Mouse (Mus musculus): ENCODE data around the gene Fmod. TPM values are rescaled to one million over a fixed set of nuclear protein-coding genes. Genes with fewer than 3 reads are reported as not detected.
A peak's percentile ranks its signal among the peaks of the same experiment; 100 is the strongest.

The Fmod gene
- polyA plus RNA-seq, 1 experiment from 2014 or later = 4.0 TPM

GRCm38 (mm10) chr1:134067143-134067619, 30.1 kb downstream of the Fmod start:
- Histone ChIP-seq H3K27ac (ENCODE audit: low read depth, low read length) (peak overlapping the region; percentile 17; the same call in 1 of the 2 replicates), H3K27me3 (ENCODE audit: control insufficient read depth, insufficient read depth, low read length) (no peaks in the 10 kb centered on the region), H3K9ac (ENCODE audit: low read depth, low read length) (no peak overlapping the region), H3K9me3 (ENCODE audit: control insufficient read depth, low read length) (no peaks in the 10 kb centered on the region), H3K4me3 (ENCODE audit: low read length) (no peak overlapping the region), H3K36me3 (ENCODE audit: control insufficient read depth, insufficient read depth, low read length) (no peaks in the 10 kb centered on the region), H3K4me2 (replicated peaks; ENCODE audit: low read depth, low read length) (no peak overlapping the region), H3K4me1 (ENCODE audit: control insufficient read depth, insufficient read depth, low read length) (peaks cover 69% of the 10 kb centered on the region)
- 5% methylated on average over 8 of the region's 8 CpGs for WGBS
- peak; percentile 29 for ATAC-seq (ENCODE audit: low FRiP score, low TSS enrichment)

DNA sequence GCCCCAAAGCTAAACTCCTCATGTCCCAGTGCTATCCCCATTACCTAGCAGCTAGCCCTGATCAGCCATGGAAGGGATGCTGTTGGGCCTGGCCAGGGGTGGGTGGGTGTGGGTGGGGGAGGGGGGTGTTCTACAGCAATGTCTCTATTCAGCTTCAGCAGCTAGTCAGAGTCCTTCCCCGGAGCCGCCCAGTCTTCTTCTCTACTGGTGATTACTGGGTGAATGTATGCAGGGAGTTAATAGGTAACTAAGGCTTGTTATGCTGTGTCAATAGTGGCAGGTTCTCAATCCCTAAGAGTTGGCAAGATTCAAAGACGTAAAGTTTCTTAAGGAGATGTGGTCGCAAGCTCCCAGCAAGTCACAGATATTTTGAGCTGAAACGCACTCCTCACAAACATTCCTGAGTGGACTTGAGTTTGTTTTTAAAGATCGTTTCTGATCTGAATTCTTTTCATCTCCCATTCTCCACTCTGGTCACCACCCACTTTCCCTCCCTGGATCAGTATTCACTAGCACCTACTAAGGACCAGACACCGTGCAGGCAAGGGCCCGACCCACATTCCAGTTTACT, 33.1 kb downstream of the Fmod start:
- no peaks in the 10 kb centered on the region for H3K36me3 ChIP-seq (ENCODE audit: control insufficient read depth, insufficient read depth, low read length)
- H3K9ac ChIP-seq (ENCODE audit: low read depth, low read length) = no peak overlapping the region
- H3K4me2 ChIP-seq (replicated peaks; ENCODE audit: low read depth, low read length) = no peak overlapping the region
- no peaks in the 10 kb centered on the region for H3K9me3 ChIP-seq (ENCODE audit: control insufficient read depth, low read length)
- H3K4me3 ChIP-seq (ENCODE audit: low read length) = no peak overlapping the region
- ATAC-seq (ENCODE audit: low FRiP score, low TSS enrichment) = no peak
- WGBS = 57% methylated on average over 8 of the region's 8 CpGs
- H3K27ac ChIP-seq (ENCODE audit: low read depth, low read length) = peak overlapping the region; percentile 14; the same call in 1 of the 2 replicates
- H3K4me1 ChIP-seq (ENCODE audit: control insufficient read depth, insufficient read depth, low read length) = peaks cover 56% of the 10 kb centered on the region
- no peaks in the 10 kb centered on the region for H3K27me3 ChIP-seq (ENCODE audit: control insufficient read depth, insufficient read depth, low read length)

- Histone ChIP-seq H3K27ac (ENCODE audit: low read depth, low read length) (peak overlapping the region; percentile 65), H3K9me3 (ENCODE audit: control insufficient read depth, low read length) (no peaks in the 10 kb centered on the region), H3K4me2 (replicated peaks; ENCODE audit: low read depth, low read length) (no peak overlapping the region)
Measured at GRCm38 (mm10) chr1:134071411-134072018, 34.5 kb downstream of the Fmod start.

GRCm38 (mm10) chr1:134073061-134073564, 36.1 kb downstream of the Fmod start:
- no peak overlapping the region for H3K9ac ChIP-seq (ENCODE audit: low read depth, low read length)
- H3K4me3 ChIP-seq (ENCODE audit: low read length) = no peak overlapping the region
- no peaks in the 10 kb centered on the region for H3K27me3 ChIP-seq (ENCODE audit: control insufficient read depth, insufficient read depth, low read length)
- 82% methylated on average over 6 of the region's 6 CpGs for WGBS
- no peaks in the 10 kb centered on the region for H3K9me3 ChIP-seq (ENCODE audit: control insufficient read depth, low read length)
- no peak for ATAC-seq (ENCODE audit: low FRiP score, low TSS enrichment)
- H3K36me3 ChIP-seq (ENCODE audit: control insufficient read depth, insufficient read depth, low read length) = peaks cover 9% of the 10 kb centered on the region; the same call in 1 of the 2 replicates
- no peak overlapping the region for H3K4me2 ChIP-seq (replicated peaks; ENCODE audit: low read depth, low read length)
- peaks cover 54% of the 10 kb centered on the region for H3K4me1 ChIP-seq (ENCODE audit: control insufficient read depth, insufficient read depth, low read length)
- 0 out of 2 replicates have a peak overlapping the region, but pooled peaks have one; percentile 11 for H3K27ac ChIP-seq (ENCODE audit: low read depth, low read length)

More at GRCm38 (mm10) chr1:134071411-134072018, 34.5 kb downstream of the Fmod start:
- 34% methylated on average over 10 of the region's 10 CpGs for WGBS
- Histone ChIP-seq H3K4me1 (ENCODE audit: control insufficient read depth, insufficient read depth, low read length) (peaks cover 51% of the 10 kb centered on the region), H3K4me3 (ENCODE audit: low read length) (no peak overlapping the region), H3K36me3 (ENCODE audit: control insufficient read depth, insufficient read depth, low read length) (peaks cover 4% of the 10 kb centered on the region; the same call in 1 of the 2 replicates), H3K9ac (ENCODE audit: low read depth, low read length) (no peak overlapping the region), H3K27me3 (ENCODE audit: control insufficient read depth, insufficient read depth, low read length) (no peaks in the 10 kb centered on the region)
- no peak for ATAC-seq (ENCODE audit: low FRiP score, low TSS enrichment)

GRCm38 (mm10) chr1:134073658-134074057, 36.6 kb downstream of the Fmod start:
- Histone ChIP-seq H3K4me3 (ENCODE audit: low read length) (no peak overlapping the region), H3K9me3 (ENCODE audit: control insufficient read depth, low read length) (no peaks in the 10 kb centered on the region), H3K36me3 (ENCODE audit: control insufficient read depth, insufficient read depth, low read length) (peaks cover 9% of the 10 kb centered on the region; the same call in 1 of the 2 replicates), H3K4me2 (replicated peaks; ENCODE audit: low read depth, low read length) (no peak overlapping the region), H3K4me1 (ENCODE audit: control insufficient read depth, insufficient read depth, low read length) (peaks cover 56% of the 10 kb centered on the region), H3K9ac (ENCODE audit: low read depth, low read length) (no peak overlapping the region; the same call in 1 of the 2 replicates), H3K27me3 (ENCODE audit: control insufficient read depth, insufficient read depth, low read length) (no peaks in the 10 kb centered on the region), H3K27ac (ENCODE audit: low read depth, low read length) (no peak overlapping the region)
- ATAC-seq (ENCODE audit: low FRiP score, low TSS enrichment) = no peak
- WGBS = 63% methylated on average over 1 of the region's 1 CpGs

- no peak overlapping the region for H3K9ac ChIP-seq (ENCODE audit: low read depth, low read length)
- WGBS = 32% methylated on average over 3 of the region's 3 CpGs
- no peak for ATAC-seq (ENCODE audit: low FRiP score, low TSS enrichment)
- no peaks in the 10 kb centered on the region for H3K9me3 ChIP-seq (ENCODE audit: control insufficient read depth, low read length)
- no peaks in the 10 kb centered on the region for H3K27me3 ChIP-seq (ENCODE audit: control insufficient read depth, insufficient read depth, low read length)
- no peak overlapping the region for H3K4me2 ChIP-seq (replicated peaks; ENCODE audit: low read depth, low read length)
- no peak overlapping the region for H3K27ac ChIP-seq (ENCODE audit: low read depth, low read length)
- no peak overlapping the region for H3K4me3 ChIP-seq (ENCODE audit: low read length)
- peaks cover 9% of the 10 kb centered on the region; the same call in 1 of the 2 replicates for H3K36me3 ChIP-seq (ENCODE audit: control insufficient read depth, insufficient read depth, low read length)
- H3K4me1 ChIP-seq (ENCODE audit: control insufficient read depth, insufficient read depth, low read length) = peaks cover 56% of the 10 kb centered on the region
Measured at GRCm38 (mm10) chr1:134074184-134074583, 37.1 kb downstream of the Fmod start.

GRCm38 (mm10) chr1:134074606-134075005, 37.6 kb downstream of the Fmod start:
- no peak for ATAC-seq (ENCODE audit: low FRiP score, low TSS enrichment)
- peaks cover 9% of the 10 kb centered on the region; the same call in 1 of the 2 replicates for H3K36me3 ChIP-seq (ENCODE audit: control insufficient read depth, insufficient read depth, low read length)
- no peak overlapping the region for H3K4me3 ChIP-seq (ENCODE audit: low read length)
- no peaks in the 10 kb centered on the region for H3K27me3 ChIP-seq (ENCODE audit: control insufficient read depth, insufficient read depth, low read length)
- H3K9me3 ChIP-seq (ENCODE audit: control insufficient read depth, low read length) = no peaks in the 10 kb centered on the region
- no peak overlapping the region for H3K27ac ChIP-seq (ENCODE audit: low read depth, low read length)
- peaks cover 56% of the 10 kb centered on the region for H3K4me1 ChIP-seq (ENCODE audit: control insufficient read depth, insufficient read depth, low read length)
- H3K9ac ChIP-seq (ENCODE audit: low read depth, low read length) = no peak overlapping the region
- WGBS = 70% methylated on average over 10 of the region's 10 CpGs
- no peak overlapping the region for H3K4me2 ChIP-seq (replicated peaks; ENCODE audit: low read depth, low read length)

- Histone ChIP-seq H3K36me3 (ENCODE audit: control insufficient read depth, insufficient read depth, low read length) (peaks cover 9% of the 10 kb centered on the region; the same call in 1 of the 2 replicates), H3K4me3 (ENCODE audit: low read length) (no peak overlapping the region), H3K9me3 (ENCODE audit: control insufficient read depth, low read length) (no peaks in the 10 kb centered on the region), H3K27me3 (ENCODE audit: control insufficient read depth, insufficient read depth, low read length) (no peaks in the 10 kb centered on the region), H3K27ac (ENCODE audit: low read depth, low read length) (no peak overlapping the region), H3K4me1 (ENCODE audit: control insufficient read depth, insufficient read depth, low read length) (peaks cover 64% of the 10 kb centered on the region), H3K9ac (ENCODE audit: low read depth, low read length) (no peak overlapping the region), H3K4me2 (replicated peaks; ENCODE audit: low read depth, low read length) (no peak overlapping the region)
- no peak for ATAC-seq (ENCODE audit: low FRiP score, low TSS enrichment)
- WGBS = 88% methylated on average over 8 of the region's 8 CpGs
Measured at GRCm38 (mm10) chr1:134075532-134075931, 38.5 kb downstream of the Fmod start.

GRCm38 (mm10) chr1:134076789-134077188, 39.7 kb downstream of the Fmod start:
- 69% methylated on average over 2 of the region's 2 CpGs for WGBS
- Histone ChIP-seq H3K4me3 (ENCODE audit: low read length) (peak overlapping the region; percentile 12; the same call in 1 of the 2 replicates), H3K4me1 (ENCODE audit: control insufficient read depth, insufficient read depth, low read length) (peaks cover 52% of the 10 kb centered on the region), H3K9ac (ENCODE audit: low read depth, low read length) (peak overlapping the region; percentile 7; the same call in 1 of the 2 replicates), H3K27ac (ENCODE audit: low read depth, low read length) (no peak overlapping the region), H3K4me2 (replicated peaks; ENCODE audit: low read depth, low read length) (peak overlapping the region; percentile 29), H3K9me3 (ENCODE audit: control insufficient read depth, low read length) (no peaks in the 10 kb centered on the region), H3K36me3 (ENCODE audit: control insufficient read depth, insufficient read depth, low read length) (peaks cover 9% of the 10 kb centered on the region; the same call in 1 of the 2 replicates), H3K27me3 (ENCODE audit: control insufficient read depth, insufficient read depth, low read length) (no peaks in the 10 kb centered on the region)
- no peak for ATAC-seq (ENCODE audit: low FRiP score, low TSS enrichment)

All from kidney, embryonic 14.5 days (tissue).